Mouse (Mus musculus) MEL (cell line): ENCODE data around the gene Zfand2b. TPM values are rescaled to one million over a fixed set of nuclear protein-coding genes. Genes with fewer than 3 reads are reported as not detected.
A peak's percentile ranks its signal among the peaks of the same experiment; 100 is the strongest.

Experiments
- DNase-seq: peaks from one replicate; pipeline ENCODE4 v3.0.0; 2011; ENCODE audit warnings: low read depth, low spot score
- H3K27ac ChIP-seq: 2 replicates; pipeline ENCODE4 v1.5.1; 2012; ENCODE audit warnings: low read depth, mild to moderate bottlenecking, control low read depth, low read length, moderate library complexity; ENCODE audit not compliant: control insufficient read depth
- H3K27me3 ChIP-seq, 2 experiments: fragments of 150-350 bp in 1 of 2; sonication (generic) in 1 of 2; 2 replicates each; pipeline ENCODE4 v1.6.1; 2012; ENCODE audit warnings: low read length in 2 of 2, mild to moderate bottlenecking in 2 of 2, improper control_type of control experiment in 1 of 2, moderate library complexity in 1 of 2; ENCODE audit not compliant: insufficient read depth in 2 of 2, control insufficient read depth in 1 of 2
- H3K36me3 ChIP-seq, 2 experiments: 2 replicates each; pipeline ENCODE4 v1.6.1; 2012 to 2014; ENCODE audit warnings: low read length in 2 of 2, improper control_type of control experiment in 1 of 2, inconsistent platforms in 1 of 2, mild to moderate bottlenecking in 1 of 2; ENCODE audit not compliant: insufficient read depth in 2 of 2, control insufficient read depth in 1 of 2
- H3K4me1 ChIP-seq, 2 experiments: fragments of 150-350 bp in 1 of 2; sonication (generic) in 1 of 2; 2 replicates each; pipeline ENCODE4 v1.6.1; 2012; ENCODE audit warnings: low read length in 2 of 2, improper control_type of control experiment in 1 of 2, mild to moderate bottlenecking in 1 of 2; ENCODE audit not compliant: insufficient read depth in 2 of 2, control insufficient read depth in 1 of 2
- H3K4me3 ChIP-seq, 2 experiments: fragments of 150-350 bp in 1 of 2; sonication (generic) in 1 of 2; 2 replicates each; pipeline ENCODE4 v1.5.1; 2012; ENCODE audit warnings: low read depth in 2 of 2, low read length in 2 of 2, mild to moderate bottlenecking in 2 of 2, moderate library complexity in 2 of 2, control low read depth in 1 of 2, improper control_type of control experiment in 1 of 2; ENCODE audit not compliant: control insufficient read depth in 1 of 2, insufficient read depth in 1 of 2
- H3K79me2 ChIP-seq: 2 replicates; pipeline ENCODE4 v1.6.1; 2012; ENCODE audit warnings: mild to moderate bottlenecking, low read length, moderate library complexity; ENCODE audit not compliant: control insufficient read depth, poor library complexity, insufficient read depth
- H3K9ac ChIP-seq: 2 replicates; pipeline ENCODE4 v1.6.1; 2012; ENCODE audit warnings: low read depth, mild to moderate bottlenecking, control low read depth, low read length, moderate library complexity; ENCODE audit not compliant: control insufficient read depth, poor library complexity, severe bottlenecking
- H3K9me3 ChIP-seq: fragments of 150-350 bp; sonication (generic); replicated peaks from 2 replicates; pipeline ENCODE4 v1.6.1; 2012; ENCODE audit warnings: mild to moderate bottlenecking, low read length, improper control_type of control experiment, moderate library complexity; ENCODE audit not compliant: insufficient read depth
- BHLHE40 ChIP-seq: IDR thresholded peaks from 2 replicates; pipeline ENCODE4 v1.6.1; 2012; ENCODE audit warnings: low read depth, mild to moderate bottlenecking, inconsistent platforms, low read length, improper control_type of control experiment, borderline replicate concordance
- CTCF ChIP-seq, 3 experiments: IDR thresholded peaks in 2 of 3; conservative IDR thresholded peaks in 1 of 3; 2 replicates each; pipeline ENCODE4 v1.5.1; 2011 to 2012; ENCODE audit warnings: low read length in 3 of 3, low read depth in 2 of 3, mild to moderate bottlenecking in 2 of 3, improper control_type of control experiment in 1 of 3, inconsistent platforms in 1 of 3, mixed read lengths in 1 of 3, moderate library complexity in 1 of 3; ENCODE audit not compliant: control insufficient read depth in 1 of 3, insufficient read depth in 1 of 3, poor library complexity in 1 of 3, severe bottlenecking in 1 of 3
- E2F4 ChIP-seq: IDR thresholded peaks from 2 replicates; pipeline ENCODE4 v1.6.1; 2011; ENCODE audit warnings: low read depth, low read length, improper control_type of control experiment, borderline replicate concordance
- EP300 ChIP-seq, 2 experiments: IDR thresholded peaks; 2 replicates each; pipeline ENCODE4 v1.6.1; 2011; ENCODE audit warnings: improper control_type of control experiment in 2 of 2, low read length in 2 of 2, low read depth in 1 of 2, mild to moderate bottlenecking in 1 of 2
- ETS1 ChIP-seq: IDR thresholded peaks from 2 replicates; pipeline ENCODE4 v1.6.1; 2012; ENCODE audit warnings: low read depth, mild to moderate bottlenecking, inconsistent platforms, low read length, improper control_type of control experiment, moderate library complexity
- GABPA ChIP-seq: IDR thresholded peaks from 2 replicates; pipeline ENCODE4 v1.6.1; 2012; ENCODE audit warnings: low read depth, mild to moderate bottlenecking, inconsistent platforms, low read length, improper control_type of control experiment, moderate library complexity
- GATA1 ChIP-seq: IDR thresholded peaks from 2 replicates; pipeline ENCODE4 v1.6.1; 2011; ENCODE audit warnings: low read depth, low read length, improper control_type of control experiment
- HCFC1 ChIP-seq: IDR thresholded peaks from 2 replicates; pipeline ENCODE4 v1.6.1; 2012; ENCODE audit warnings: low read depth, mild to moderate bottlenecking, inconsistent platforms, low read length, improper control_type of control experiment, moderate library complexity
- KAT2A ChIP-seq: conservative IDR thresholded peaks from 2 replicates; pipeline ENCODE4 v1.6.1; 2012; ENCODE audit warnings: low read depth, low read length, improper control_type of control experiment, inconsistent platforms
- MAFK ChIP-seq: IDR thresholded peaks from 2 replicates; pipeline ENCODE4 v1.6.1; 2011; ENCODE audit warnings: low read depth, mild to moderate bottlenecking, low read length, improper control_type of control experiment, borderline replicate concordance
- MAZ ChIP-seq: IDR thresholded peaks from 2 replicates; pipeline ENCODE4 v1.6.1; 2012; ENCODE audit warnings: low read depth, mild to moderate bottlenecking, inconsistent platforms, low read length, improper control_type of control experiment
- MXI1 ChIP-seq: IDR thresholded peaks from 2 replicates; pipeline ENCODE4 v1.6.1; 2011; ENCODE audit warnings: mild to moderate bottlenecking, low read depth, low read length, improper control_type of control experiment
- MYB ChIP-seq: IDR thresholded peaks from 2 replicates; pipeline ENCODE4 v1.6.1; 2011; ENCODE audit warnings: mild to moderate bottlenecking, low read depth, low read length, improper control_type of control experiment
- NRF1 ChIP-seq: IDR thresholded peaks from 2 replicates; pipeline ENCODE4 v1.6.1; 2014; ENCODE audit warnings: low read depth, mild to moderate bottlenecking, inconsistent platforms, low read length, improper control_type of control experiment, moderate library complexity; ENCODE audit not compliant: poor library complexity, insufficient read depth, severe bottlenecking
- POLR2A ChIP-seq, 2 experiments: IDR thresholded peaks; 2 replicates each; pipeline ENCODE4 v1.6.1; 2011 to 2012; ENCODE audit warnings: low read length in 2 of 2, mild to moderate bottlenecking in 2 of 2, control low read depth in 1 of 2, improper control_type of control experiment in 1 of 2, low read depth in 1 of 2, moderate library complexity in 1 of 2; ENCODE audit not compliant: control insufficient read depth in 1 of 2, insufficient read depth in 1 of 2, poor library complexity in 1 of 2
- RCOR1 ChIP-seq: IDR thresholded peaks from 2 replicates; pipeline ENCODE4 v1.6.1; 2012; ENCODE audit warnings: low read depth, mild to moderate bottlenecking, inconsistent platforms, low read length, improper control_type of control experiment
- SIN3A ChIP-seq: IDR thresholded peaks from 2 replicates; pipeline ENCODE4 v1.6.1; 2012; ENCODE audit warnings: low read length, improper control_type of control experiment, inconsistent platforms
- TAL1 ChIP-seq: IDR thresholded peaks from 2 replicates; pipeline ENCODE4 v1.6.1; 2012; ENCODE audit warnings: mild to moderate bottlenecking, inconsistent platforms, low read length, moderate library complexity, mixed read lengths
- TBP ChIP-seq: IDR thresholded peaks from 2 replicates; pipeline ENCODE4 v1.8.0; 2011; ENCODE audit warnings: low read depth, low read length, improper control_type of control experiment
- TCF12 ChIP-seq: IDR thresholded peaks from 2 replicates; pipeline ENCODE4 v1.6.1; 2014; ENCODE audit warnings: low read depth, mild to moderate bottlenecking, inconsistent platforms, low read length, improper control_type of control experiment, moderate library complexity
- UBTF ChIP-seq: IDR thresholded peaks from 2 replicates; pipeline ENCODE4 v1.6.1; 2012; ENCODE audit warnings: low read depth, mild to moderate bottlenecking, inconsistent platforms, low read length, improper control_type of control experiment, moderate library complexity, borderline replicate concordance; ENCODE audit not compliant: insufficient read depth
- USF1 ChIP-seq: IDR thresholded peaks from 2 replicates; pipeline ENCODE4 v1.6.1; 2014; ENCODE audit warnings: low read depth, mild to moderate bottlenecking, inconsistent platforms, low read length, improper control_type of control experiment, moderate library complexity
- ZC3H11A ChIP-seq: IDR thresholded peaks from 2 replicates; pipeline ENCODE4 v1.6.1; 2012; ENCODE audit warnings: low read depth, mild to moderate bottlenecking, inconsistent platforms, low read length, improper control_type of control experiment
- ZKSCAN1 ChIP-seq: IDR thresholded peaks from 2 replicates; pipeline ENCODE4 v1.6.1; 2012; ENCODE audit warnings: low read depth, mild to moderate bottlenecking, inconsistent platforms, low read length, improper control_type of control experiment, moderate library complexity
- ZMIZ1 ChIP-seq: IDR thresholded peaks from 2 replicates; pipeline ENCODE4 v1.6.1; 2012; ENCODE audit warnings: low read depth, mild to moderate bottlenecking, inconsistent platforms, low read length, improper control_type of control experiment, moderate library complexity
- ZNF384 ChIP-seq: IDR thresholded peaks from 2 replicates; pipeline ENCODE4 v1.6.1; 2012; ENCODE audit warnings: low read depth, mild to moderate bottlenecking, inconsistent platforms, low read length, improper control_type of control experiment
- polyA plus RNA-seq, 2 experiments: library from polyadenylated mRNA; stranded (reverse) in 1 of 2; unstranded in 1 of 2; fragments of >175 nt in 1 of 2; fragments of >200 nt in 1 of 2; gene quantifications; 2 replicates each; pipeline versions ENCODE4 v1.2.1 to v1.2.4; 2012; ENCODE audit warnings: low replicate concordance in 2 of 2, low read depth in 1 of 2; ENCODE audit not compliant: insufficient read length in 2 of 2, insufficient read depth in 1 of 2, missing spikeins in 1 of 2
- total RNA-seq: library from RNA; depleted of rRNA; stranded (reverse); fragments of 300-350 nt; gene quantifications from 2 replicates; pipeline ENCODE4 v1.2.3, GENCODE M21; 2012

Zfand2b gene
- total and polyA plus RNA-seq, 3 experiments, result 15.0 to 18.3 TPM; not detected in 1

GRCm38 (mm10) chr1:75158990-75159389 lies 9.5 kb upstream of the Zfand2b start:
- H3K27me3 ChIP-seq, result no peaks in the 10 kb centered on the region
- H3K4me1 ChIP-seq, result peaks cover 15 to 21% of the 10 kb centered on the region in 2 experiments
- H3K79me2 ChIP-seq, result no peaks in the 10 kb centered on the region
- H3K9ac ChIP-seq, result 0 out of 2 replicates have a peak overlapping the region, but pooled peaks have one; percentile 18
- no peaks in the 10 kb centered on the region for H3K9me3 ChIP-seq
- H3K36me3 ChIP-seq, result peaks cover 0 to 24% of the 10 kb centered on the region in 2 experiments; a peak in 2 of 4 replicates
- H3K27ac ChIP-seq, result peak overlapping the region; percentile 55
- TF ChIP-seq KAT2A (no peak), POLR2A (IDR thresholded peaks at IDR 0.05; ENCODE audit: control insufficient read depth in 1 of 2, insufficient read depth in 1 of 2, low read depth in 1 of 2, low read length in 2 of 2, poor library complexity in 1 of 2) (no peak), HCFC1 (no peak), EP300 (IDR thresholded peaks at IDR 0.05; ENCODE audit: low read depth in 1 of 2, low read length in 2 of 2) (peak; percentile 60 to 75), BHLHE40 (peak; percentile 40; the same call in 1 of the 2 replicates), MYB (no peak), ZC3H11A (no peak; the same call in 1 of the 2 replicates), E2F4 (no peak), MXI1 (peak; percentile 42; the same call in 1 of the 2 replicates), TAL1 (no peak), ZNF384 (0 out of 2 replicates have a peak, but pooled peaks have one; percentile 36), UBTF (no peak), SIN3A (peak; percentile 76; the same call in 1 of the 2 replicates), ETS1 (peak; percentile 96), TBP (no peak), MAZ (no peak), ZMIZ1 (no peak), TCF12 (0 out of 2 replicates have a peak, but pooled peaks have one; percentile 49), GABPA (no peak), GATA1 (peak; percentile 68), MAFK (peak; percentile 28; the same call in 1 of the 2 replicates), CTCF (IDR thresholded peaks at IDR 0.05 in 2 of 3, conservative IDR thresholded peaks at IDR 0.05 in 1 of 3; ENCODE audit: control insufficient read depth in 1 of 3, insufficient read depth in 1 of 3, low read depth in 2 of 3, low read length in 3 of 3, poor library complexity in 1 of 3, severe bottlenecking in 1 of 3) (no peak), RCOR1 (peak; percentile 43; the same call in 1 of the 2 replicates), USF1 (no peak), ZKSCAN1 (no peak), NRF1 (no peak)
- DNase-seq, result peak; percentile 68
- H3K4me3 ChIP-seq, result peak overlapping the region in 1 of 2 experiments; percentile 38; a peak in 1 of 4 replicates
